ENCODE assay signal across 22 mouse cellular contexts in the genomic region with DNA sequence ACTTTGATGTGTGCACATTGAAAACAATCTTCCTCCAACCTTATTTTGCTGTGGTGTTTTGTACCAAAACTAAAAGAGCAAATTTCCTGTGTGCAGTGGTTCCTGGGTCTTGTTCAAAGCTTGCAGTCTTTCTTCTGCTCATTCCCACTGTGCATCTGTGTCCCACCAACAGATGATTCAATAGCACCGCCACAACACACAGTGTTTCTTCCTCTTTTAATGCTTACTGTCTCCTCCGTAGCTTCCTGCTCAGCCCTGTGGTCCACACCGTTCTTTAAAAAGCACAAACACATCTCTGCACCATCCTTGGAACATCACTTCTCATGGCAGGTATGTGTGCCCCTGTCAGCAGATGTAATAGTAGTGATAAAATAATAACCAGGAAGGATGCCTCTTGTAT. TPM values are rescaled to one million over a fixed set of nuclear protein-coding genes. Genes with fewer than 3 reads are reported as not detected.
DNase-seq lines count a peak whose midpoint lies in the region; ATAC-seq lines count a peak whose summit lies in the region.
"Had no signal": no experiment of that assay in that cellular context is flagged by ENCODE, and none has a peak within 500 bp of the region (broad histone marks: within the 10 kb centered on the region; RNA-seq: fewer than 3 reads in every experiment).

A gene (plus strand): TSS at position 275 of the 400 bp plus-strand sequence.

- H3K27ac ChIP-seq in limb, embryonic 10.5 days: no peak within 1 kb of the TSS
- no peak within 1 kb of the TSS for H3K27ac ChIP-seq in heart, embryonic 12.5 days (ENCODE audit: poor library complexity, severe bottlenecking)
- H3K27ac ChIP-seq in hindbrain, embryonic 12.5 days: no peak within 1 kb of the TSS
- H3K27ac ChIP-seq: forebrain, embryonic 12.5 days; hindbrain, embryonic 14.5 days; intestine, embryonic 15.5 days; kidney, postnatal 0 days; layer of hippocampus, adult 2 months; liver, embryonic 14.5 days; neural tube, embryonic 15.5 days; stomach, postnatal 0 days had no signal

- H3K4me2 ChIP-seq in heart, embryonic 12.5 days: no peak within 1 kb of the TSS
- H3K4me2 ChIP-seq in hindbrain, embryonic 12.5 days (replicated peaks): no peak within 1 kb of the TSS
- H3K4me2 ChIP-seq: forebrain, embryonic 12.5 days; hindbrain, embryonic 14.5 days; intestine, embryonic 15.5 days; midbrain, embryonic 11.5 days; neural tube, embryonic 15.5 days had no signal

- 88% methylated on average over 3 of the region's 3 CpGs for WGBS in limb, embryonic 10.5 days
- 74% methylated on average over 3 of the region's 3 CpGs for WGBS in heart, embryonic 12.5 days
- 87% methylated on average over 3 of the region's 3 CpGs for WGBS in hindbrain, embryonic 12.5 days

- 0 out of 2 replicates have a peak, but pooled peaks have one; percentile 27 for ATAC-seq in monocyte, adult 5-6 weeks (replicated peaks; ENCODE audit: insufficient number of reproducible peaks, low FRiP score, low TSS enrichment, poor library complexity, severe bottlenecking)
- no peak for ATAC-seq in heart, embryonic 12.5 days (ENCODE audit: insufficient number of reproducible peaks, low FRiP score)
- no peak for ATAC-seq in hindbrain, embryonic 12.5 days (ENCODE audit: low FRiP score)
- ATAC-seq: intestine, embryonic 15.5 days had no signal

- H3K4me1 ChIP-seq in limb, embryonic 10.5 days: no peaks in the 10 kb centered on the region
- H3K4me1 ChIP-seq in heart, embryonic 12.5 days (replicated peaks): no peaks in the 10 kb centered on the region
- H3K4me1 ChIP-seq in hindbrain, embryonic 12.5 days: no peaks in the 10 kb centered on the region
- H3K4me1 ChIP-seq: forebrain, embryonic 12.5 days; intestine, embryonic 15.5 days; neural tube, embryonic 15.5 days had no signal

- H3K9me3 ChIP-seq in limb, embryonic 10.5 days (replicated peaks): no peaks in the 10 kb centered on the region
- H3K9me3 ChIP-seq in heart, embryonic 12.5 days (replicated peaks): no peaks in the 10 kb centered on the region
- no peaks in the 10 kb centered on the region for H3K9me3 ChIP-seq in hindbrain, embryonic 12.5 days (replicated peaks)
- H3K9me3 ChIP-seq: forebrain, embryonic 12.5 days; intestine, embryonic 15.5 days; neural tube, embryonic 15.5 days had no signal

- H3K27me3 ChIP-seq in limb, embryonic 10.5 days (ENCODE audit: low read depth, poor library complexity, severe bottlenecking): no peaks in the 10 kb centered on the region
- H3K27me3 ChIP-seq in heart, embryonic 12.5 days (replicated peaks): no peaks in the 10 kb centered on the region
- H3K27me3 ChIP-seq in hindbrain, embryonic 12.5 days: no peaks in the 10 kb centered on the region
- H3K27me3 ChIP-seq: forebrain, embryonic 12.5 days; intestine, embryonic 15.5 days; neural tube, embryonic 15.5 days had no signal

- no peak within 1 kb of the TSS for H3K9ac ChIP-seq in heart, embryonic 12.5 days
- H3K9ac ChIP-seq in hindbrain, embryonic 12.5 days: no peak within 1 kb of the TSS
- H3K9ac ChIP-seq: forebrain, embryonic 12.5 days; hindbrain, embryonic 14.5 days; intestine, embryonic 15.5 days; liver, embryonic 14.5 days; neural tube, embryonic 15.5 days had no signal

- DNase-seq in thymus, postnatal 14 days: peak; percentile 8
- DNase-seq in thymus, postnatal 10 days (ENCODE audit: low spot score in 2 of 2): no peak
- peak; percentile 73 for DNase-seq in T-cell, adult 2 months (ENCODE audit: low spot score)
- no peak for DNase-seq in limb, embryonic 10.5 days (ENCODE audit: low spot score)
- DNase-seq: cerebellum, postnatal 14 days; gastrocnemius, postnatal 14 days; heart, postnatal 10 days; retina, postnatal 1 day had no signal

- H3K36me3 ChIP-seq in limb, embryonic 10.5 days: no peaks in the 10 kb centered on the region
- H3K36me3 ChIP-seq in heart, embryonic 12.5 days: no peaks in the 10 kb centered on the region
- no peaks in the 10 kb centered on the region for H3K36me3 ChIP-seq in hindbrain, embryonic 12.5 days
- H3K36me3 ChIP-seq: forebrain, embryonic 12.5 days; intestine, embryonic 15.5 days; neural tube, embryonic 15.5 days had no signal

- no peak within 1 kb of the TSS for H3K4me3 ChIP-seq in limb, embryonic 10.5 days
- H3K4me3 ChIP-seq in heart, embryonic 12.5 days: no peak within 1 kb of the TSS
- no peak within 1 kb of the TSS for H3K4me3 ChIP-seq in hindbrain, embryonic 12.5 days
- H3K4me3 ChIP-seq: forebrain, embryonic 12.5 days; intestine, embryonic 15.5 days; layer of hippocampus, adult 2 months; neural tube, embryonic 15.5 days had no signal

RNA-seq across cellular contexts. Expression of the gene that starts here (rescaled TPM):
- 278 to 891 TPM (median 296 TPM) in 3 replicates for total RNA-seq in monocyte, adult 5-6 weeks (2017)
- not detected in 2 replicates for polyA plus RNA-seq in limb, embryonic 10.5 days (2016; fragmentation: Nextera tagmentation; extraction: Ambion mirVana)
- polyA plus RNA-seq in heart, embryonic 12.5 days (2016; fragmentation: Nextera tagmentation; extraction: Ambion mirVana): 0.23 TPM in 1 of 2 replicates, not detected in the other
- not detected in 2 replicates for polyA plus RNA-seq in hindbrain, embryonic 12.5 days (2016; fragmentation: Nextera tagmentation; extraction: Ambion mirVana)
- total RNA-seq: gastrocnemius, postnatal 14 days; heart, postnatal 10 days; layer of hippocampus, adult 2 months; left cerebral cortex, adult 18-20 months had no signal
- polyA plus RNA-seq: forebrain, embryonic 12.5 days; hindbrain, embryonic 14.5 days; limb, embryonic 11.5 days; midbrain, embryonic 11.5 days; neural tube, embryonic 15.5 days had no signal

Comparison
In these comparisons a context has a peak if more than half of its experiments do, and no peak if none do; other contexts are left out.
1. DNase-seq: peak in thymus, postnatal 14 days (single experiment) and T-cell, adult 2 months (single experiment); none in thymus, postnatal 10 days (0 of 2) and limb, embryonic 10.5 days (single experiment).